Mouse (Mus musculus) MEL (cell line): ENCODE data around the gene Myod1. TPM values are rescaled to one million over a fixed set of nuclear protein-coding genes. Genes with fewer than 3 reads are reported as not detected.

ENCODE experiments used
- DNase-seq: peaks from one replicate; pipeline ENCODE4 v3.0.0; 2011; ENCODE audit warnings: low read depth, low spot score
- H3K27ac ChIP-seq: 2 replicates; pipeline ENCODE4 v1.5.1; 2012; ENCODE audit warnings: low read depth, mild to moderate bottlenecking, control low read depth, low read length, moderate library complexity; ENCODE audit not compliant: control insufficient read depth
- H3K27me3 ChIP-seq, 2 experiments: fragments of 150-350 bp in 1 of 2; sonication (generic) in 1 of 2; 2 replicates each; pipeline ENCODE4 v1.6.1; 2012; ENCODE audit warnings: low read length in 2 of 2, mild to moderate bottlenecking in 2 of 2, improper control_type of control experiment in 1 of 2, moderate library complexity in 1 of 2; ENCODE audit not compliant: insufficient read depth in 2 of 2, control insufficient read depth in 1 of 2
- H3K36me3 ChIP-seq, 2 experiments: 2 replicates each; pipeline ENCODE4 v1.6.1; 2012 to 2014; ENCODE audit warnings: low read length in 2 of 2, improper control_type of control experiment in 1 of 2, inconsistent platforms in 1 of 2, mild to moderate bottlenecking in 1 of 2; ENCODE audit not compliant: insufficient read depth in 2 of 2, control insufficient read depth in 1 of 2
- H3K4me1 ChIP-seq, 2 experiments: fragments of 150-350 bp in 1 of 2; sonication (generic) in 1 of 2; 2 replicates each; pipeline ENCODE4 v1.6.1; 2012; ENCODE audit warnings: low read length in 2 of 2, improper control_type of control experiment in 1 of 2, mild to moderate bottlenecking in 1 of 2; ENCODE audit not compliant: insufficient read depth in 2 of 2, control insufficient read depth in 1 of 2
- H3K4me3 ChIP-seq, 2 experiments: fragments of 150-350 bp in 1 of 2; sonication (generic) in 1 of 2; 2 replicates each; pipeline ENCODE4 v1.5.1; 2012; ENCODE audit warnings: low read depth in 2 of 2, low read length in 2 of 2, mild to moderate bottlenecking in 2 of 2, moderate library complexity in 2 of 2, control low read depth in 1 of 2, improper control_type of control experiment in 1 of 2; ENCODE audit not compliant: control insufficient read depth in 1 of 2, insufficient read depth in 1 of 2
- H3K79me2 ChIP-seq: 2 replicates; pipeline ENCODE4 v1.6.1; 2012; ENCODE audit warnings: mild to moderate bottlenecking, low read length, moderate library complexity; ENCODE audit not compliant: control insufficient read depth, poor library complexity, insufficient read depth
- H3K9ac ChIP-seq: 2 replicates; pipeline ENCODE4 v1.6.1; 2012; ENCODE audit warnings: low read depth, mild to moderate bottlenecking, control low read depth, low read length, moderate library complexity; ENCODE audit not compliant: control insufficient read depth, poor library complexity, severe bottlenecking
- H3K9me3 ChIP-seq: fragments of 150-350 bp; sonication (generic); replicated peaks from 2 replicates; pipeline ENCODE4 v1.6.1; 2012; ENCODE audit warnings: mild to moderate bottlenecking, low read length, improper control_type of control experiment, moderate library complexity; ENCODE audit not compliant: insufficient read depth
- CTCF ChIP-seq, 3 experiments: IDR thresholded peaks in 2 of 3; conservative IDR thresholded peaks in 1 of 3; 2 replicates each; pipeline ENCODE4 v1.5.1; 2011 to 2012; ENCODE audit warnings: low read length in 3 of 3, low read depth in 2 of 3, mild to moderate bottlenecking in 2 of 3, improper control_type of control experiment in 1 of 3, inconsistent platforms in 1 of 3, mixed read lengths in 1 of 3, moderate library complexity in 1 of 3; ENCODE audit not compliant: control insufficient read depth in 1 of 3, insufficient read depth in 1 of 3, poor library complexity in 1 of 3, severe bottlenecking in 1 of 3
- E2F4 ChIP-seq: IDR thresholded peaks from 2 replicates; pipeline ENCODE4 v1.6.1; 2011; ENCODE audit warnings: low read depth, low read length, improper control_type of control experiment, borderline replicate concordance
- ELF1 ChIP-seq: IDR thresholded peaks from 2 replicates; pipeline ENCODE4 v1.6.1; 2014; ENCODE audit warnings: low read depth, mild to moderate bottlenecking, inconsistent platforms, low read length, improper control_type of control experiment, moderate library complexity
- ETS1 ChIP-seq: IDR thresholded peaks from 2 replicates; pipeline ENCODE4 v1.6.1; 2012; ENCODE audit warnings: low read depth, mild to moderate bottlenecking, inconsistent platforms, low read length, improper control_type of control experiment, moderate library complexity
- GABPA ChIP-seq: IDR thresholded peaks from 2 replicates; pipeline ENCODE4 v1.6.1; 2012; ENCODE audit warnings: low read depth, mild to moderate bottlenecking, inconsistent platforms, low read length, improper control_type of control experiment, moderate library complexity
- GATA1 ChIP-seq: IDR thresholded peaks from 2 replicates; pipeline ENCODE4 v1.6.1; 2011; ENCODE audit warnings: low read depth, low read length, improper control_type of control experiment
- HCFC1 ChIP-seq: IDR thresholded peaks from 2 replicates; pipeline ENCODE4 v1.6.1; 2012; ENCODE audit warnings: low read depth, mild to moderate bottlenecking, inconsistent platforms, low read length, improper control_type of control experiment, moderate library complexity
- MAFK ChIP-seq: IDR thresholded peaks from 2 replicates; pipeline ENCODE4 v1.6.1; 2011; ENCODE audit warnings: low read depth, mild to moderate bottlenecking, low read length, improper control_type of control experiment, borderline replicate concordance
- MAZ ChIP-seq: IDR thresholded peaks from 2 replicates; pipeline ENCODE4 v1.6.1; 2012; ENCODE audit warnings: low read depth, mild to moderate bottlenecking, inconsistent platforms, low read length, improper control_type of control experiment
- MYC ChIP-seq: IDR thresholded peaks from 2 replicates; pipeline ENCODE4 v1.6.1; 2011; ENCODE audit warnings: low read depth, mild to moderate bottlenecking, low read length, improper control_type of control experiment, moderate library complexity
- NELFE ChIP-seq: IDR thresholded peaks from 2 replicates; pipeline ENCODE4 v1.6.1; 2011; ENCODE audit warnings: low read depth, low read length, improper control_type of control experiment
- POLR2A ChIP-seq, 2 experiments: IDR thresholded peaks; 2 replicates each; pipeline ENCODE4 v1.6.1; 2011 to 2012; ENCODE audit warnings: low read length in 2 of 2, mild to moderate bottlenecking in 2 of 2, control low read depth in 1 of 2, improper control_type of control experiment in 1 of 2, low read depth in 1 of 2, moderate library complexity in 1 of 2; ENCODE audit not compliant: control insufficient read depth in 1 of 2, insufficient read depth in 1 of 2, poor library complexity in 1 of 2
- POLR2AphosphoS2 ChIP-seq: IDR thresholded peaks from 2 replicates; pipeline ENCODE4 v1.6.1; 2011; ENCODE audit warnings: low read length, improper control_type of control experiment
- RCOR1 ChIP-seq: IDR thresholded peaks from 2 replicates; pipeline ENCODE4 v1.6.1; 2012; ENCODE audit warnings: low read depth, mild to moderate bottlenecking, inconsistent platforms, low read length, improper control_type of control experiment
- SIN3A ChIP-seq: IDR thresholded peaks from 2 replicates; pipeline ENCODE4 v1.6.1; 2012; ENCODE audit warnings: low read length, improper control_type of control experiment, inconsistent platforms
- TAL1 ChIP-seq: IDR thresholded peaks from 2 replicates; pipeline ENCODE4 v1.6.1; 2012; ENCODE audit warnings: mild to moderate bottlenecking, inconsistent platforms, low read length, moderate library complexity, mixed read lengths
- USF1 ChIP-seq: IDR thresholded peaks from 2 replicates; pipeline ENCODE4 v1.6.1; 2014; ENCODE audit warnings: low read depth, mild to moderate bottlenecking, inconsistent platforms, low read length, improper control_type of control experiment, moderate library complexity
- USF2 ChIP-seq, 2 experiments: IDR thresholded peaks; 2 replicates each; pipeline ENCODE4 v1.6.1; 2011 to 2012; ENCODE audit warnings: improper control_type of control experiment in 2 of 2, low read length in 2 of 2, borderline replicate concordance in 1 of 2, inconsistent platforms in 1 of 2, low read depth in 1 of 2, mild to moderate bottlenecking in 1 of 2; ENCODE audit not compliant: insufficient read depth in 1 of 2
- ZC3H11A ChIP-seq: IDR thresholded peaks from 2 replicates; pipeline ENCODE4 v1.6.1; 2012; ENCODE audit warnings: low read depth, mild to moderate bottlenecking, inconsistent platforms, low read length, improper control_type of control experiment
- ZKSCAN1 ChIP-seq: IDR thresholded peaks from 2 replicates; pipeline ENCODE4 v1.6.1; 2012; ENCODE audit warnings: low read depth, mild to moderate bottlenecking, inconsistent platforms, low read length, improper control_type of control experiment, moderate library complexity
- polyA plus RNA-seq, 2 experiments: library from polyadenylated mRNA; stranded (reverse) in 1 of 2; unstranded in 1 of 2; fragments of >175 nt in 1 of 2; fragments of >200 nt in 1 of 2; gene quantifications; 2 replicates each; pipeline versions ENCODE4 v1.2.1 to v1.2.4; 2012; ENCODE audit warnings: low replicate concordance in 2 of 2, low read depth in 1 of 2; ENCODE audit not compliant: insufficient read length in 2 of 2, insufficient read depth in 1 of 2, missing spikeins in 1 of 2
- total RNA-seq: library from RNA; depleted of rRNA; stranded (reverse); fragments of 300-350 nt; gene quantifications from 2 replicates; pipeline ENCODE4 v1.2.3, GENCODE M21; 2012

Myod1 gene
- total and polyA plus RNA-seq, 3 experiments = not detected

DNA sequence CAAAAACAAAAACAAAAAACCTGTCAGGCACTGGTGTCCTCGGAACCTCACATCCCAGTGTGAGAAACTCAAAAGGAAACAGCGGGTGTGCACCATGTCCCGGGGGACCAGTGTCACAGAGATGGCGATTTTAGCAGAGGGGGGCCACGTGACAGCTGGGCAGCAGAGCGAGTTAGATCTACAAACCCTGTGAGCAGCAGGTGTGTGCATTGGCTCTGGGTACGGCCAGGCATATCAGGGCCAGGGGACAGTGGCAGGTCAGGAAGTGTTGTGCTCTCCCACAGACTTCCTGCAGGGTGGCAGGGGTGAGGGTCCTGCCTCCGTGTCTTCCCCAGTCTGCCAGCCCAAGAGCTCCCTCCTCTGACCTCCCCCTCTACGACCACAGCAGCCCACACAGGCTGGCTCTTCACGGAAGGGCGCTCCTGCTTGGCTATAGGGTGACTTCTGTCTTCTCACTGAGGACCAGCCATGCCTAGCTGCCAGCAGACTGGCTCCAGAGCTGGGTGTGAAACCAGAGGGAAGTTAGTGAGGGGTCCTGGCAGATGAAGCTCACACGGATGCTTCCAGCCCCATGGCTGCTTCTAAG, 33.0 kb downstream of the Myod1 start:
- Histone ChIP-seq H3K9me3 (no peaks in the 10 kb centered on the region), H3K27ac (no peak overlapping the region)
- TF ChIP-seq CTCF (IDR thresholded peaks at IDR 0.05 in 2 of 3, conservative IDR thresholded peaks at IDR 0.05 in 1 of 3; ENCODE audit: control insufficient read depth in 1 of 3, insufficient read depth in 1 of 3, low read depth in 2 of 3, low read length in 3 of 3, poor library complexity in 1 of 3, severe bottlenecking in 1 of 3) (no peak), USF1 (no peak)
- TF ChIP-seq, all 39 proteins: peak for 0
- Histone ChIP-seq H3K4me1 (no peaks in the 10 kb centered on the region), H3K36me3 (no peaks in the 10 kb centered on the region), H3K27me3 (no peaks in the 10 kb centered on the region), H3K9ac (no peak overlapping the region), H3K4me3 (no peak overlapping the region), H3K79me2 (no peaks in the 10 kb centered on the region)
- DNase-seq = no peak

DNA sequence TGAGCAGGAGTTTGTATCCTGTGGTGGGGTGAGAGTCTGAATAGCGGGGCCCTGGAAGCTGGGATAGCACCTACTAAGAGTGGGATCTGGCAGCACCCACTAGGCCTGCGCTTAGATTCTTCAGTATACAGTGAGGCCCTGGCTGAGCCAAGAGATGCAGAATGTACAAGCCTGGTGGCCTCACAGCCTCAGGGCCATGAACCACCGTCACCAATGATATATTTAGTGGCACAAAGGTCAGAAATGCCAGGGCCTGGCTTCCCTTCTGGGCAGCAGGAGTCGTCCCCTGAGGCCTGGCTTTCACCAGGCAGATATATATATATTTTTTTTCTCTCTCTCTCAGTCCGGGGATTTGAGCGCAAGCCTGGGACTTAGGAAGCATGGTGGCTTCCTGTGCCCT, 34.5 kb downstream of the Myod1 start:
- Histone ChIP-seq H3K9ac (no peak overlapping the region), H3K4me1 (no peaks in the 10 kb centered on the region), H3K4me3 (no peak overlapping the region), H3K79me2 (no peaks in the 10 kb centered on the region), H3K27me3 (no peaks in the 10 kb centered on the region), H3K36me3 (no peaks in the 10 kb centered on the region), H3K27ac (no peak overlapping the region), H3K9me3 (no peaks in the 10 kb centered on the region)
- no peak for DNase-seq
- no peak for TF ChIP-seq NELFE
- TF ChIP-seq ELF1 = no peak
- no peak for TF ChIP-seq E2F4
- no peak for TF ChIP-seq USF2 (IDR thresholded peaks at IDR 0.05; ENCODE audit: borderline replicate concordance in 1 of 2, insufficient read depth in 1 of 2, low read depth in 1 of 2, low read length in 2 of 2)
- TF ChIP-seq POLR2A (IDR thresholded peaks at IDR 0.05; ENCODE audit: control insufficient read depth in 1 of 2, insufficient read depth in 1 of 2, low read depth in 1 of 2, low read length in 2 of 2, poor library complexity in 1 of 2) = no peak
- no peak for TF ChIP-seq ZKSCAN1
- no peak for TF ChIP-seq TAL1
- no peak for TF ChIP-seq MAZ
- TF ChIP-seq SIN3A = no peak
- no peak for TF ChIP-seq POLR2AphosphoS2
- no peak for TF ChIP-seq ETS1
- no peak for TF ChIP-seq RCOR1
- TF ChIP-seq MYC = no peak
- TF ChIP-seq GATA1 = no peak
- TF ChIP-seq HCFC1 = no peak
- no peak for TF ChIP-seq MAFK
- no peak for TF ChIP-seq GABPA
- no peak for TF ChIP-seq ZC3H11A
